Mouse (Mus musculus) midbrain, embryonic 10.5 days (tissue): ENCODE data around the gene Acrbp. TPM values are rescaled to one million over a fixed set of nuclear protein-coding genes. Genes with fewer than 3 reads are reported as not detected.

Experiments
- microRNA-seq: library from miRNA; unstranded; fragments of <30 nt; microRNA quantifications from one replicate; pipeline ENCODE4, GENCODE M21; 2017
- polyA plus RNA-seq: library from polyadenylated mRNA; unstranded; fragments of >200 nt; fragmentation: Nextera tagmentation; extraction: Ambion mirVana; gene quantifications from 2 replicates; pipeline ENCODE4 v1.2.1, GENCODE M21; 2016

The Acrbp gene
- polyA plus RNA-seq, 1 experiment from 2014 or later, result 10.1 TPM

Small RNA genes lying within 50 kb of the gene (microRNA-seq; reads per million reads assigned to microRNA genes)
- not detected for gene Mir7045

Other genes starting within 250 kb of the Acrbp start
- 8.8 and 10.0 TPM in 2 replicates for gene Spsb2, start 241.0 kb upstream of the Acrbp start, polyA plus RNA-seq
- 786 and 953 TPM in 2 replicates for gene Tpi1, start 235.4 kb upstream of the Acrbp start, polyA plus RNA-seq
- gene Usp5, start 220.2 kb upstream of the Acrbp start, polyA plus RNA-seq, result 212 and 228 TPM in 2 replicates
- gene Cdca3, start 220.1 kb upstream of the Acrbp start, polyA plus RNA-seq, result 258 and 273 TPM in 2 replicates
- gene Gnb3, start 209.4 kb upstream of the Acrbp start, polyA plus RNA-seq, result 0.89 and 3.4 TPM in 2 replicates
- gene P3h3, start 191.9 kb upstream of the Acrbp start, polyA plus RNA-seq, result 8.3 and 9.9 TPM in 2 replicates
- gene Gpr162, start 185.7 kb upstream of the Acrbp start, polyA plus RNA-seq, result 2.8 and 3.6 TPM in 2 replicates
- gene Cd4, start 161.5 kb upstream of the Acrbp start, polyA plus RNA-seq, result 0.05 TPM in 1 of 2 replicates, not detected in the other
- gene Lag3, start 138.0 kb upstream of the Acrbp start, polyA plus RNA-seq, result 1.0 and 1.5 TPM in 2 replicates
- 261 and 296 TPM in 2 replicates for gene Ptms, start 129.6 kb upstream of the Acrbp start, polyA plus RNA-seq
- gene Mlf2, start 118.3 kb upstream of the Acrbp start, polyA plus RNA-seq, result 428 and 435 TPM in 2 replicates
- 140 and 142 TPM in 2 replicates for gene Cops7a, start 84.2 kb upstream of the Acrbp start, polyA plus RNA-seq
- 0.81 and 2.1 TPM in 2 replicates for gene Pianp, start 53.0 kb upstream of the Acrbp start, polyA plus RNA-seq
- gene Zfp384, start 40.5 kb upstream of the Acrbp start, polyA plus RNA-seq, result 9.3 and 9.5 TPM in 2 replicates
- gene Ing4, start 9.9 kb upstream of the Acrbp start, polyA plus RNA-seq, result 121 and 149 TPM in 2 replicates
- gene Lpar5, start 18.2 kb downstream of the Acrbp start, polyA plus RNA-seq, result 0.16 and 0.19 TPM in 2 replicates
- gene Chd4, start 46.3 kb downstream of the Acrbp start, polyA plus RNA-seq, result 90.7 and 103 TPM in 2 replicates
- gene Nop2, start 82.2 kb downstream of the Acrbp start, polyA plus RNA-seq, result 72.6 and 86.4 TPM in 2 replicates
- 12.7 and 15.1 TPM in 2 replicates for gene Iffo1, start 95.6 kb downstream of the Acrbp start, polyA plus RNA-seq
- gene Gapdh, start 116.8 kb downstream of the Acrbp start, polyA plus RNA-seq, result 2,729 and 3,222 TPM in 2 replicates
- gene Ncapd2, start 142.0 kb downstream of the Acrbp start, polyA plus RNA-seq, result 236 and 246 TPM in 2 replicates
- 211 and 231 TPM in 2 replicates for gene Mrpl51, start 142.1 kb downstream of the Acrbp start, polyA plus RNA-seq
- 4.2 and 5.1 TPM in 2 replicates for gene Vamp1, start 165.9 kb downstream of the Acrbp start, polyA plus RNA-seq
- gene Tapbpl, start 182.2 kb downstream of the Acrbp start, polyA plus RNA-seq, result 1.5 and 2.0 TPM in 2 replicates
- 2.1 and 2.2 TPM in 2 replicates for gene Cd27, start 187.3 kb downstream of the Acrbp start, polyA plus RNA-seq
- 0.11 TPM in 1 of 2 replicates, not detected in the other for gene Tuba3a, start 236.4 kb downstream of the Acrbp start, polyA plus RNA-seq